Mouse (Mus musculus) kidney, adult 2 months (tissue): Measurements from ENCODE around the gene Serpinb13. TPM values are rescaled to one million over a fixed set of nuclear protein-coding genes. Genes with fewer than 3 reads are reported as not detected.

Source experiments
- polyA plus RNA-seq: library from polyadenylated mRNA; depleted of rRNA; stranded (reverse); fragments of >200 nt; gene quantifications from 2 replicates; pipeline ENCODE4 v1.2.3, GENCODE M21; 2012; rRNA removed

The Serpinb13 gene
- polyA plus RNA-seq, 1 experiment: not detected

Other genes starting within 250 kb of the Serpinb13 start
- gene Kdsr, start 221.3 kb upstream of the Serpinb13 start, polyA plus RNA-seq: 7.6 and 13.3 TPM in 2 replicates
- gene Vps4b, start 184.3 kb upstream of the Serpinb13 start, polyA plus RNA-seq: 13.3 and 16.0 TPM in 2 replicates
- 0.04 TPM in 1 of 2 replicates, not detected in the other for gene Serpinb5, start 119.8 kb upstream of the Serpinb13 start, polyA plus RNA-seq
- 0.06 TPM in 1 of 2 replicates, not detected in the other for gene Serpinb12, start 46.5 kb upstream of the Serpinb13 start, polyA plus RNA-seq
- gene Serpinb3a, start 71.3 kb downstream of the Serpinb13 start, polyA plus RNA-seq: not detected in 2 replicates
- gene Serpinb3d, start 102.5 kb downstream of the Serpinb13 start, polyA plus RNA-seq: not detected in 2 replicates